Mouse (Mus musculus): ENCODE measurements at regions not wholly inside any gene's neighbourhood (a gene's known extent, or its start where the extent isn't known, plus 50 kb on each side); places are given as distances from the start of the nearest gene placed in this dataset.
A peak's percentile ranks its signal among the peaks of the same experiment; 100 is the strongest.

DNA sequence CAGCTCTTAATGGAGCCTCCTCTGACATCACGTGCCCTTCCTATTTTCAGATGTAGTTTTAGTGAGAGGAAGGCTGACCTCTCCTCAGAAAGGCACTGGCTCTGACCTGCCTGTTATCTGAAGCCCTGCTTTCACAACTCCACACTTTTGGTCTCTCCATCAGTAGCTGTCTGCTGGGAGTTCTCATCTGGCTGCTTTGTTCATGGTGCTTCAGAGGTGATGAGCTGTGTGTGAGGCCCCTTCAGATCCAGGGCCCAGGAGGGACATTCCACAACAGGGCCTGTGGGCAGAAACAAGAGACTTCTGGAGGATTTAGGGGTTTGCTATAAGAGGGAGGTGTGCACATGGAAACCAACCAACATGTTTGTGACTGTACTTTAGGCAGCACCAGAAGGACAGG, 50.8 kb upstream of the Fhl2 start:
- DNase-seq: no peak

DNA sequence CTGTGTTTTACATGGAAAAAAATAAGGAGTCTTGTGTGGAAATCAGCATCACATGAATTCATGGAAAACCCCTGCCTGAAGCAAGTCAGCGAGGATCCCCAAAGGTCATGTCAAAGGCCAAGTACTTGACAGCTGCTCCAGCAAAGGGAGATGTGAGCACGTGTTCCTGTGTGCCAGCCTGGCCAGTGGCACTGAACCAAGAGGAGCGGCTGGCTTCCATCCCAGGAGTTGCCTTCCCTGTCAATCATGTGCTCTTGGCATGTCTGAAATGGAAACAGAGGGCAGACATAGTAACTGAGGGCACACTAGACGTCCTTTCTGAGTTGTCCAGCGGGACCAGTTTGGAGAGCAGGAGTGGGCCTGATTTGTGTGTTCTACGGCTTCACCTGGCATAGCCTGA, 53.5 kb upstream of the Fhl2 start:
- DNase-seq: peak; percentile 90 to 91

DNA sequence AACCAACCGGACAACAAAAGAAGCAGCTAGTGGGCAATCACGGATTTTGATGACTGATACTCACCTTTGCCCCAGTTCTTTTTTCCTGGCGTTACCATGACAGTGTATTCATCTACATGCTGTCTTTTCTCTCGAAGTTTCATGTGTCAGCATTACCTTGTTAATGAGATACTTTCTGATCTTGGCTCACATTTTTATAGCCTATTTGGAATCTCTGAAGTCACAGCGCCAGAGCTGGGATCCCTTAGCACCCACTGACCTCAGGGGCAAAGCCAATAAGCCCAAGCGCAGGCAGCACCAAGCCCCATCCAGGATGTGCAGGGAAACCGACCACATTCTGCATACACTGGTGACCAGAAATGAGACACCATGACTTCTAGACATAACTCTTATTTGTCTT, 54.6 kb upstream of the Fhl2 start:
- DNase-seq: peak; percentile 51 to 78

DNA sequence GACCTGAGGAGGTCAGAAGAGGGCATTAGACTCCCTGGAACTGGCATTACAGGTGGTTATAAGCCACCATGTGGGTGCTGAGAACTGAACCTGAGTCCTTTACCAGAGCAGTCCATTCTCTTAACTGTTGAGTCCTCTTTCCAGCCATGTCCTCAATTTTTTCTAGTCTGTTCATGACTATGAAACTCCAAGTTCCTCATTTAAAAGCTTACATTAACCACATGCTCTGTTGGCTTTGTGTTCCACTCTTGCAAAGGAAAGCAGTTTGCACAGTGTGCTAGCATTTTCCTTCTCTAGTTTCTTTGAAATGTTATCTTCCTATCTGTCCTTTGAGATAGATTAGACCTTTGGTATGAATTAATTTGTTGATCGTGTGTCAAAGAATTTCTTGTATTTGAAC, 57.3 kb upstream of the Fhl2 start:
- no peak for DNase-seq

DNA sequence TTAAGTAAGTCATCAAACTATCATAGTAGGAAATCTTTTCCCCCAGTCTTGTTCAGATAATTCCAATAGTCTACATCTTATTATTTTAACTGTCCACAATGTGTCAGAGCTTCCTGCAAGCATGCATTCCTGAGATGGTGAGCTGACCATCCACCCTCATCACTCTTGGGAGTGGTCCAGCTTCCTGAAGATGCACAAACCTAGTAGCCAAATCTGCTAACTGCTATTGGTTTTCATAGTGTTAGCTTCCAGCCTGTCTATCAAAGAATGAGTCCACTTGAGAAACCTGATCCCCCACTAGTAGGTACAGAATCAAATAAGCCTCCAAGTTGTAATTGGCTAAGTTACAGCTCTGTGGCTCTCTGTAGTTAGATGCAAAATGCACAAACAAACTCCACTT, 59.3 kb upstream of the Fhl2 start:
- no peak for DNase-seq

DNA sequence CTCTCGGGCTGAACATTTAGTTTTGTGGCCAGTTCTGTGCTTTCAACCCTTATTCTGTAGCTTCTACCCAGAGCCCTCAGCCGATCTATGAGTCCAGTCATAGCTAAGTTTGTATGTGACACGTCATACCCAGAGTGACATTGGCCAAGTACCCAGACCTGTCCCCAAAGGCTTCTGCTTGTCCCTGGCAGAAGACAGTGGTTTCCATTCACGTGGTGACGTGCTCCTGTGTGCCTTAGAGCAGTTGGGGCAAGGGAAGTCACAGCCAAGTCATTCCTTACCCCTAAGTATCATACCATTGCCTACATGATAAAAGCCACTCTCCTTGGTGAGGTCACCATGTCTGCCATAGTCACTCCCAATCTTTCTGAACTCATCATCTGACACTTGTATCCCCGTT, 61.1 kb upstream of the Fhl2 start:
- DNase-seq: no peak

DNA sequence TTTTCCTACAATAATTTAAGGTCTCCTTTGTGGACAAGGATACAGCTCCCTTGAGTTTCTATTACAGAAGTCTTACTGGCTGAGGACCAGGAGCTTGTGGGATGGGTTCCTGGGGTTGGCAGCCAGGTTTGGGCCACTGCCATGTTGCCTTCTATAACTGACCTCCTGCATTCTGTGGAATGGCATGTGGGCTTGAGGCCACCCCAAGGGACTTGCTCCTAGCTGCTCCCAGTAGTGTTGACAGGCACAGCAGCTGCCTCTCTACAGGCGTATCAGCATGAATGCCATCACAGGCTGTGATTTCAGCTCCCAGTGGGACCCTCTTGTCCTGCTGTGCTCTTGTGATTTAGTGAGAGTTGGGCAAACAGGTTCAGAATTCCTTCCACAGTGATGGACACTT, 63.1 kb upstream of the Fhl2 start:
- peak in 1 of 2 experiments; percentile 41 for DNase-seq

DNA sequence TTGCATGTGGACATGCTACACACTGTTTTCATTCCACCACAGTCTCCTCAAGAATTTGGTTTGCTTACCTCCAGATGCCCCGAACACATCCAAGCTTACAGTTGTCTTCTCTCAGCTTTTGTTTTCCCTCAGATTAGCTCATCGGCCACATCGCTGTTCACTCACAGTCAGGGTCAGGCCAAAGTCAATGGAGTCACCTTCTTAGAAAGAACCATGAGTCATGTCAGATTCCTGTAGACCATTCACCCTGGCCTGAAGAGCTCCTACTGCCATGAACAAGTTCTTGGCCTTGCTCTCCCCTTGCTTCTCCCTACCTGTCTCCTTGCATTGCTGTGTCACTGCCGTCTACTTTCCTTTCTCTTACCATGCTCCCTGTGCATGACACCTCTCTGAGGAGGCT, 63.7 kb upstream of the Fhl2 start:
- DNase-seq: no peak

DNA sequence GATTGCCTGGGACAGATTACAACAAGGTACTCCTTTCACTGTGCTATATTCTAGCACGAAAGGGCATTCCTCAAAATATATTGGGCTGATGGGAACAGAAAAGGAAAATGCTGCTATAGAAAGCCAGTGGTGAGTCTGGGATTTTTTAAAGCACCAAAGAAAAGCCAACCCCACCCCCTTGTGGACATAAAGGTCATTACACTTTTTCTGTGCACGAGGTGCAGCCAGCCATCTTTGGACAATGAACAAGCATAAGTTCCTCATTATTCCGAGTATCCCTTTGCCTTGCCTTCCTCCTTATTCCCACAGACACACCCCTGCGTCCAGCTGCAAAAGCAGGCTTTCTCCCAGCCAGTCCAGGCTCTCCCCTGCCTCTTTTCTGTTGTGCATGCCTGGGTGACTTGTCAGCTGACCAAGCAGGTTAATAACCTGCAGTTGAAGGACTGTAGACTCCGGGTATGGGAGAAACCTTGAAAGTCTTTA, 67.7 kb upstream of the Fhl2 start:
- DNase-seq: peak; percentile 67 to 79

DNA sequence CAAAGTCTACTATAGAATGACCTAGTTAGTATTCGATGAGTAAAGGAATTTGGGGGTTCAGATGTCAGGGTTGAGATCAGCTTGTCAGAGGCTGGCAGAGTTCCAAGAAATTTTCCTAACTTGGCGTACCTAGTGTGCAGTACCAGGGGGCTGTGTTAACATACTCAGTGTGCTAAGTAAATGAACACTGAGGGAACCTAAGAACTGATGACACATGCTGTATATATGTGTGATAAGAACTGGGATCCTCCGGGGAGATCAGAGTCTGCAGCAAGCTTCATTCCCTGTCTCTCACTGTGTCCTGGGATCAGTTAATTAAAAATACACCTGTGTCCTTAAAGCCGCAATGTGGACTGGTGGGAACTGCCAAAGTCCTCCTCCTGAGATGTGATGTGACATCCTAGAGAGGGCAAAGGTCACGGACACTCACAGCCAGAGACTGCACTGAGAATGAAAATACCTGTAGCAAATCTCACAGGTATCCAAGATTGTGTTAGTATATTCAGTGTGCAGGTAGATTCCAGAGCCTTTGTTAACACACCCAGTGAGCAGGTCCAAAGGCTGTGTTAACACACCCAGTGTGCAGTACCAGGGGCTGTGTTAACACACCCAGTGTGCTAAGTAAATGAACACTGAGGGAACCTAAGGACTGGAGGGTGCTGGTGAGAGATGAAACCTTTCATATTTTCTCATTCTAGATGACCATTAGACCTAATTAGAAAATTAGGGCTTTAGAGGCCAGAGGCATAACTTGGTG, 69.1 kb upstream of the Fhl2 start:
- DNase-seq: no peak

DNA sequence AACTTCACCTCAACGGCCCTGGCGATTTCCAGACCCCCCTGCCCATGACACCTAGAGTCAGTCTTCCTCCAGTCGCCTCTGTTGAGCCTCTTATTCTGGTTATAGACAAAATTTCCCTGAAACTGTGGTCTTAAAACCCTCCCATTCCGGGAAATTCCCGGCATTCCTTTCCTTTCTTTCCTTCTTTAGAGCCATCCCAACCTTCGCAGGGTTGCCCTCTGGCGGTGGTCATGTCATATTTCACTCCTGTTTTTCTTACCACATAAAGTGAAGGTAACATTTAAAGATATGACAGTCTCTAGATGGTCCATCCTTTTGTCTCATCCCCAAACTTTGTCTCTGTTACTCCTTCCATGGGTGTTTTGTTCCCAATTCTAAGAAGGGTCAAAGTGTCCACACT, 72.9 kb upstream of the Fhl2 start:
- peak; percentile 29 to 74 for DNase-seq

DNA sequence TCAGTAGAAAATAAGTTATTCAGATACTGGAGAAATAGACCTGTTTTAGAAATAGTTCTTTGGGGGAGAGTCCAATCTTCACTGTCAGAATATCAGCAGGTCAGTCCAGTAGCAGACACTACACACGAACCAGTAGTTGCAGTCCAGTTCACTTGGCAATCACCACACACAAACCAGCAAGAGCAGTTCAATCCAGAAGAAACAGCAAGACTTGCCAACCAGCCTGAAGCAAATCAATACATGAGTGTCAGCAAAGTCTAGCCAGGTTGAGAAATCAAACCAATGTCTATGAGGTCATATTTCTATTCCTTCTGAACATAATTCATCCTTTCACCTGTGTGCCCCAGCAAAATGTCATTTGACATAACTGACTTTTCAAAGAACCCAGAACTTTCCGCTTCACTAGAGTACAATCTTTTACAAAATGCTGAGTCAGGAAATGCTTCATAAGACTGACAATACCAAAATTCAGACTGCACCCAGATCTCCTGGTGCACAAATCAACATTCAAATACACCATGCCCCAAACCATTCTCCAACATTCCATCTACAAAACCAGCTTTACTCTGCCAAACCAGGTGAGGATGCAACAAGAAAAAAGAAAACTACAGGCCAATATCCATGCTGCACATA, 76.6 kb upstream of the Fhl2 start:
- no peak for DNase-seq

DNA sequence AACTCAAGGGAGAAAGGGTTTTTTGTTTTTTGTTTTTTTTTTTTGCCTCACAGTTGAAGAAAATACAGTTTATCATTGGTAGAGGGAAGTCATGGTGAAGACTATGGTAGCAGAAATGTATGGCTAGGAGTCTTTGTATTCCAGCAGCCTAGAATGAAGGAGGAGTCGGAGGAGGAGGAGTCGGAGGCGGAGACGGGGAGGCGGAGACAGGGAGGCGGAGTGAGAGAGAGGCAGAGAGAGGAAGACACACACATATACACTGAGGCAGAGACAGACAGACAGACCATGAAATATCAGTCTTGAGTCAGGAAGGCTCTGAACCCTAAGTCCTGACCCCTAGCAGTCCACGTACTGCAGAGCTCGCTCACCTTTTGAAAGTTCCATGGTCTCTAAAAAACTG, 95.0 kb upstream of the Fhl2 start:
- DNase-seq: no peak

DNA sequence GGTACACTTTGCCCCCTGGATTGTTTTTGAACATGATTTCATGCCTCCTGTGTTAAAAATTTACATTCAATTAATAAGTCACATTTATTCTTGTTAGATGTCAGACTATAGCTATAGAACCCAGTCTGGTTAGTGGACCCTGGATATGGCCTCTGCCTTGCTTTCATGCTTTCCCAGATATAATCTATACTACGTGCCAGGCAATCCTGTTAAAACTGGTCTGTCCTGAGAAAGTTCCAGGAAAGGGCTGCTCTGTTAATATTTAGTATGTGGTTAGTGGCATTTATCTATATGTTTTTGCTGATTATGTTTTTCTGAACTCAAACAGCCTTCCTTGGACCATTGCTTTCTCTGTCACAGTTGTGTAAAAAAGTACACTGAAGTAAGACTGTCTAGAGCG, 95.8 kb upstream of the Fhl2 start:
- peak in 1 of 2 experiments; percentile 13 for DNase-seq

DNA sequence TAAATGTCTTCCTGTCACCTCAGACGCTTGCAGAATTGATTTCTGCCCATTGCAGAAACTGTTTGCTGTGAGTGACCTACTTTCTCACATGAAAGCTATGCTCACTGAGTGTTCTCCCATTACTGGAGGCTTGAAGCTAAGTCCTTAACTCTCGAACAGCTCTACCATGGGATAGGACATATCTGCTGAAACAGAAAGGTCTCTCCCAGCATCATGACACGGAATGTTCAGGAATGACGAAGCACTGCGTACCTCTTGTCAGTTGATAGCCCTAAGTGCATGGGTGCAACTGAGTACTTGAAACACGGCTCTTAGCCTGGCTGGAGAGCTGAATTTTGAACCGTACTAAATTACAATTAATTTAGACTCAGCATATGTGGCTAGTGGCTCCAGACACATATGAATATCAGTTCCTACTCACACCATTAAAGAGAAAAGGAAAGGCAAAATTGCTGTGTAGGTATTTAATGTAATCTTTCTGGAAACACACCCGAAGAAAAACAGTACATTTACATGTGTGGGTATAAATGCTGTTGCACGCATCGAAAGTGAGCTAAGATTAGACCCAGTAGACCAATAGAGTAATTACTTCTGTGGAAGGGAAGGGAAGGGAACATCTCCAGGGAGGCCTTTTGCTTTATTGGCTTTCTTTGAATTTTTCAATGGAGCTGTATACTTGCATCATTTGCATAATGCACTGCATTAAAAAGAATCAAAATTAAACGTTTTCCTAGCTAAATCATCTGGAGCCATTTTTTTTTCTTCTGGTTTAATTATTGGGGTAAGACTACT, 97.6 kb upstream of the Fhl2 start:
- no peak for DNase-seq

DNA sequence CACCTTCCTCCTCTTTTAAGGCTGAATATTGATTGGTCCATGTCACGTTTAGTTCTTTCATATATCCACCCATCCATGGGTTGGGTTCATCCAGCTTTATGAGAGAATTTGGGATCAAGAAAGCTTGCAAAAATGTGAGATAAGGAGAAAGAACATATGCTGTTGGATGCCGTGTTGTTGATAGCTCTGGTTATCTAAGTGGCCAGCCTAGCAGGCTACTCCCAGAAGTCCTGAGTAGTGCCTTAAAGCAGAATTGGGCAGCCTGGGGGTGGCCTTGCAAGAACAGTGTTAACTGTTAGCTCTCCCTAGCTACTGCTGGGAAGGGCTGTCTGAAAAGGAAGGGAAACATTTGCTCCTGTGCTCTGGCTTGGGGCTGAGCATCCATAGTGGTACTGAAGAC, 100.8 kb upstream of the Fhl2 start:
- DNase-seq: no peak

DNA sequence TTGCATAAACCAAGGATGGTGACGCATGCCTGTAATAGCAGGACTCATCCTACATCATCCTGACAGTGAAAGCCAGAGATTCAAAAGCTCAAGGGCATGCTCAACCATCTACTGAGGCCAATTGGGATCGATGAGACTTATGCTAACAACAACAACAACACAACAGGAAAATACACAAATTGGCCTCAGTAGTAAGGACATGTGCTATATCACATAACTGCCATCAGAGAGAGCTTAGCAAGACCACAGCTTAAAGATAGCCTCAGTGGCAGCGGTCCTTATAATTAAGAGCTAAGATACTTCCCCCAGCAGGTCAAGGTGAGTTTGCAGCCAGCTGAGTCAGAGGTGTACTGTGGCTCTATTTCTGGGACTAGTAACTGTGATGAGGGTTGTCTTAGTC, 102.0 kb upstream of the Fhl2 start:
- no peak for DNase-seq

DNA sequence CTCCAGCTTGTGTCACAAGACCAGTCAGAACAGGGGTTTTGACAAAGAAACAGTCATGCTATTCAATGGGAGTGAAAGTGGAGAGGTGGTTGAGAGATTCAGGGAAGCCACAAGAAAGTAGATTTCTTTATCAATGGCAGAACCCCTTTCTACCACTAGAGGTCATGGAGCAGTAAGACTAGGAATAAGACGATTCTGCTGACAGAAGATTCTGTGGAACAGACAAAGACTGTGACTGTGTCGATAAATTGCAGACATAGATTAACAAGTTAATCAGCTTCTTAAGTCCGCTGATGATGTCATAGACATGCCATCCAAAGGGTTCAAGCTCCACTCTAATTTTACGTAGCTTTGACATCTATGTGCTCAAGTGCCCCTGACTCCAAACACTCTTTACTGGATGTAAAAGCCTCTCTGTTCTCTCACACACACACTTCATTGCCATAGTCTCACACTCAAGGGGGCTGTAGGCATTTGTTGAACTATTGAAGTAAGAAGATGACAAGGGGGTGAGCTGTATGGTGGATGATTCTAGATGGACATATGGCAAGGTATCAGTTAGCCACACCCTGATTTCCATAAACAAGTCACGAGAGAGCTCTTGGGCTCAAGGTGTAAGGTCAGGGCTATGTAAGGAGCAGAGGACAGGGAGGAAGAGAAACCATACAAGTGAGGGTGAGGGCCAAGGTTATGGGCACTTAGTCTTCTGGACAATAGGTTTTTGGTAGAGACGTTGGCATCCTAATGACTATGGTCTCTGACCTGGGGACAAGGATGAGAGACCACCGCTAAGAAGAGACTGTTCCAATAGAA, 102.9 kb upstream of the Fhl2 start:
- DNase-seq: peak in 1 of 2 experiments; percentile 63

DNA sequence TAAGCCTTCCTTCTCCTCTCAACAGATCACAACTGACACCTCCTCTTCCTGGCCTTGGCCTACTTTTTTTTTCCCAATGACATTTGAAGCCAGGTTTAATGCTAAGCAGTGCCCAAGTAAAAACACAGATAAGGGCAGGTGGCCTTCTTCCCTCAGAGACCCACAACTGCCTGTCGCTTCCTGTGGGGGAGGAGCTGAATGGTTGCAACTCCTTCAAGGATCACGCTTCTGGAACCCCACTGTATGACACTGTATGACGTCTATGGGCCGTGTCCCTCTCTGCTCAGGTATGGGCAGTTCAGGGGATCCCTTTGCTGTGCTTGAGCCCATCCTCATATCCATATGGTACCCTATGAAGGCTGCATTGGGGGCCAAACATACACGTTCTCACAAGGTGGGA, 103.9 kb upstream of the Fhl2 start:
- no peak for DNase-seq

DNA sequence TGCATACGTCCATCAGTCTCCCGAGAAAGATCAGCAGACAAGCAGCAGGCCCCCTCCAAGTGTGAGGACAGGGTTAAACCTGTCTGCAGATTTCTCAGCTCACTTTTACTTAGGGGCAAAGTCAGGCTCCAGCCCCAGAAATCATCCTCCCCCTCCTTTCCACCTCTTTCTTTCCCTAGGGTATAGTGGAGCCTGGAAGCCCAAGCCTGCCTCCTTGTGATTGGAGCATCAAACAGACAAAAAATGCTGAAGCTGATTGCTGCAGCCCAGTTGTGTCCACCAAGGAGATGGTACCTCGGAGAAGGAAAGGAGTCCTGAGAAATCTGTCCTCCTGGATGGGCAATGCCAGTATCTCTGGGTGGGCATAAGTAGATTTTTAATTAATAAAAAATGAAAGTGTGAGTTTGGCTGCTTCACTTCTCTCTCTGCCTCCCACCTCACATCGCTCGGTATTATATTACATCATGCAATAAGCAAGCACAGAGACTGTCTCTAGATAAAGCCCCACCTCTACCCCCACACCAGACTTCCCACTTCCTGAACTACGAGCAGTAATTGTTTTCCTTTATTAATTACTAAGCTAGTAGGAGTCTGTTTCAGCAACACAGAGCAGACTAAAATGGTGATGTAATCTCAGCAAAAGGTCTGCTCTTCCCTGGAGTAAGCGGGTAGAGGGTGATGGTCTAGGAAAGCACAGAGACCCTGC, 105.2 kb upstream of the Fhl2 start:
- no peak for DNase-seq

DNA sequence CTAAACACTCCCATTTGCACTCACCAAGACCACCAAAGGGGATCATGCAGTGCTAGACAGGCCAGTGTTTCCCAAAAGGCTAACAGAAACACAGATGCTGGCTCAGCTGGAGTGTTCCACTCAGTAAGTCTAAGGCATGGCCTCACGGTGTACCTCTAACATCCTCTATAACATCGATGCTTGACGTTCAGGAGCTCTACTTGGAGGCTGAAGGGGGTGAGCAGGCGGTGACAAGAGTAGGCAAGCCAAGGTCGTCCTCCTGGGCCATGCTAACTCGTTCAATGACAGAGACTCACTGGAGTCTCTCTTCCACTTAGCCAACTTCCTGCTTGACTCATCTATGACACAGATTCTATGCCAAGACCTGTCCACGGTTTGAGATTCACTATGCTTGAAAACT, 105.9 kb upstream of the Fhl2 start:
- no peak for DNase-seq
